Comparison of ENCODE assay signal across 8 mouse cellular contexts in the genomic region with DNA sequence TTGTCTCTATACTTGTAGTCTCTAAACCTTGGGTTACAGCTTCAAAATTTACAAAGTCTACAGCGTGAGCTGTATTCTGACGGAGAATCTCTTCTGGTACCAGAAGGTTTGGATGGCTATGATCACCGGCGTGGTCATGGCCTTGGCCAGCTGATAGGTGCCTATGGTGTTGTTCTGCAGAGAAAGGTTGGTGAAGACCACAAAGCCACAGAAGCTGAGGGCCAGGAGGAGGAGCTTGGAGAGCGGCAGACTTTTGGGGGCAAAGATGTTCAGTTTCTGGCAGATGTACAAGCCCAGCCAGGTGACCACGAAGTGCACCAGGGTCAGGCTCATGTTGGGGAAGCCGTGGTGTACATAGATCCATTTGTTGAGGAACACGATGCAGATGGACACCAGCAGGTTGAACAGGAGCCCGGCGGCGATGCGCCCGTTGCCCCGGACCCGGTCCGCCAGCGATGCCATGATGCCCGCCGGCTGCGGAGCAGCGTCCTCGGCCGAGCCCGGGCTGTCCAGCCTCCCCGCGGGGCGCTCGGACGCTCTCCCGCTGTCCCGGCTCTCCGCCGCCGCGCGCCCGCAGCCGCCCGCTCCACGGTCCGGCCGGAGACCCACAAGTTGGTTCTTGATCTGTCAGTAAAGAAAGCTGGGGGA.
DNase-seq lines count a peak whose midpoint lies in the region; ATAC-seq and TF ChIP-seq lines count a peak whose summit lies in the region.
"Not testable (repeated sequence)": the region's sequence is repeated elsewhere in the genome, so short reads cannot be mapped to it uniquely, and the experiment has no call there.

No protein-coding gene starts in this region.

- WGBS in forebrain, embryonic 13.5 days = 56% methylated on average over 22 of the region's 42 CpGs
- WGBS in heart, embryonic 15.5 days = 46% methylated on average over 13 of the region's 42 CpGs
- 46% methylated on average over 15 of the region's 42 CpGs for WGBS in hindbrain, embryonic 16.5 days
- 51% methylated on average over 22 of the region's 42 CpGs for WGBS in limb, embryonic 10.5 days
- 48% methylated on average over 16 of the region's 42 CpGs for WGBS in lung, embryonic 14.5 days
- WGBS in midbrain, embryonic 14.5 days = 48% methylated on average over 16 of the region's 42 CpGs
- WGBS in stomach, postnatal 0 days = 63% methylated on average over 16 of the region's 42 CpGs

- TF ChIP-seq CTCF in lung, embryonic 14.5 days (IDR thresholded peaks at IDR 0.05; ENCODE audit: low read depth); stomach, postnatal 0 days (IDR thresholded peaks at IDR 0.05; ENCODE audit: low read depth): not testable (repeated sequence)

- not testable (repeated sequence) for DNase-seq in limb, embryonic 10.5 days (ENCODE audit: low spot score); lung, embryonic 14.5 days; midbrain, embryonic 14.5 days; stomach, postnatal 0 days (ENCODE audit: low spot score)

- not testable (repeated sequence) for H3K27me3 ChIP-seq in forebrain, embryonic 13.5 days; heart, embryonic 15.5 days; hindbrain, embryonic 16.5 days (replicated peaks; ENCODE audit: control insufficient read depth, insufficient read depth, low read length); limb, embryonic 10.5 days (ENCODE audit: low read depth, poor library complexity, severe bottlenecking); lung, embryonic 14.5 days (ENCODE audit: insufficient read depth, low read length); midbrain, embryonic 14.5 days (ENCODE audit: control insufficient read depth, insufficient read depth, low read length); stomach, postnatal 0 days (ENCODE audit: control insufficient read depth, insufficient read depth, low read length)

- H3K4me2 ChIP-seq in forebrain, embryonic 13.5 days = peak overlapping the region; percentile 44
- H3K4me2 ChIP-seq in heart, embryonic 15.5 days = peak overlapping the region; percentile 40; the same call in 1 of the 2 replicates
- H3K4me2 ChIP-seq in hindbrain, embryonic 16.5 days (ENCODE audit: low read length) = peak overlapping the region; percentile 36
- not testable (repeated sequence) for H3K4me2 ChIP-seq in lung, embryonic 14.5 days; stomach, postnatal 0 days (replicated peaks; ENCODE audit: low read depth)
- peak overlapping the region; percentile 28; the same call in 1 of the 2 replicates for H3K4me2 ChIP-seq in midbrain, embryonic 14.5 days (ENCODE audit: low read length)

- H3K4me1 ChIP-seq in forebrain, embryonic 13.5 days = peaks cover 16% of the 10 kb centered on the region
- not testable (repeated sequence) for H3K4me1 ChIP-seq in heart, embryonic 15.5 days (replicated peaks); hindbrain, embryonic 16.5 days (ENCODE audit: control insufficient read depth, insufficient read depth, low read depth, low read length); lung, embryonic 14.5 days (ENCODE audit: insufficient read depth); midbrain, embryonic 14.5 days (ENCODE audit: control insufficient read depth, insufficient read depth, low read length); stomach, postnatal 0 days (replicated peaks; ENCODE audit: control insufficient read depth, insufficient read depth)
- H3K4me1 ChIP-seq in limb, embryonic 10.5 days = peaks cover 17% of the 10 kb centered on the region

- not testable (repeated sequence) for TF ChIP-seq EP300 in stomach, postnatal 0 days (optimal IDR thresholded peaks at IDR 0.05)

- not testable (repeated sequence) for H3K27ac ChIP-seq in forebrain, embryonic 13.5 days; heart, embryonic 15.5 days; hindbrain, embryonic 16.5 days (ENCODE audit: low read depth, low read length); limb, embryonic 10.5 days; lung, embryonic 14.5 days (ENCODE audit: low read depth); midbrain, embryonic 14.5 days (replicated peaks; ENCODE audit: low read depth, low read length); stomach, postnatal 0 days (replicated peaks)

- peak; percentile 80 for ATAC-seq in common myeloid progenitor, adult 5-6 weeks (replicated peaks; ENCODE audit: low read depth, poor library complexity, severe bottlenecking)
- ATAC-seq in forebrain, embryonic 13.5 days = peak; percentile 53
- ATAC-seq in heart, embryonic 15.5 days (replicated peaks; ENCODE audit: insufficient number of reproducible peaks, insufficient read depth, low FRiP score, low read depth) = peak; percentile 35; the same call in 1 of the 2 replicates
- ATAC-seq in hindbrain, embryonic 16.5 days = peak; percentile 50; the same call in 1 of the 2 replicates
- ATAC-seq in lung, embryonic 14.5 days (ENCODE audit: insufficient read depth) = peak; percentile 38; the same call in 1 of the 2 replicates
- ATAC-seq in midbrain, embryonic 14.5 days (ENCODE audit: low FRiP score, low TSS enrichment) = not testable (repeated sequence)
- peak; percentile 45; the same call in 1 of the 2 replicates for ATAC-seq in stomach, postnatal 0 days (ENCODE audit: low FRiP score, low TSS enrichment)

- not testable (repeated sequence) for H3K36me3 ChIP-seq in forebrain, embryonic 13.5 days (ENCODE audit: poor library complexity, severe bottlenecking); heart, embryonic 15.5 days; hindbrain, embryonic 16.5 days (ENCODE audit: control insufficient read depth, insufficient read depth, low read length); limb, embryonic 10.5 days; lung, embryonic 14.5 days (ENCODE audit: insufficient read depth); midbrain, embryonic 14.5 days (ENCODE audit: control insufficient read depth, insufficient read depth, low read length); stomach, postnatal 0 days (ENCODE audit: control insufficient read depth, insufficient read depth, low read length)

- not testable (repeated sequence) for H3K4me3 ChIP-seq in forebrain, embryonic 13.5 days; heart, embryonic 15.5 days; hindbrain, embryonic 16.5 days (ENCODE audit: low read length); lung, embryonic 14.5 days (ENCODE audit: low read depth, low read length); midbrain, embryonic 14.5 days (replicated peaks; ENCODE audit: low read depth, low read length); stomach, postnatal 0 days (ENCODE audit: low read depth, low read length)
- 0 out of 2 replicates have a peak overlapping the region, but pooled peaks have one; percentile 15 for H3K4me3 ChIP-seq in limb, embryonic 10.5 days

- not testable (repeated sequence) for H3K9me3 ChIP-seq in forebrain, embryonic 13.5 days (replicated peaks); heart, embryonic 15.5 days (replicated peaks); hindbrain, embryonic 16.5 days (ENCODE audit: control insufficient read depth, low read length); limb, embryonic 10.5 days (replicated peaks); lung, embryonic 14.5 days (ENCODE audit: low read depth, low read length); midbrain, embryonic 14.5 days (ENCODE audit: control insufficient read depth, low read length); stomach, postnatal 0 days (ENCODE audit: control insufficient read depth, low read length)

- H3K9ac ChIP-seq in forebrain, embryonic 13.5 days; heart, embryonic 15.5 days; hindbrain, embryonic 16.5 days (ENCODE audit: low read depth, low read length); lung, embryonic 14.5 days; midbrain, embryonic 14.5 days (replicated peaks; ENCODE audit: low read length); stomach, postnatal 0 days (ENCODE audit: low read length): not testable (repeated sequence)
